Mouse (Mus musculus): ENCODE data around the gene Alox15.
"Not testable (repeated sequence)": the region's sequence is repeated elsewhere in the genome, so short reads cannot be mapped to it uniquely, and the experiment has no call there.

Gene Alox15

GRCm38 (mm10) chr11:70351868-70352267 lies at the start of gene Alox15:
Gene Alox15 (minus strand): TSS chr11:70352031.
- no peak for DNase-seq (ENCODE audit: low read depth)

- DNase-seq (ENCODE audit: low read depth), result no peak
Observed at GRCm38 (mm10) chr11:70389421-70389820, 37.6 kb upstream of the Alox15 start.

GRCm38 (mm10) chr11:70387436-70387835 lies 35.6 kb upstream of the Alox15 start:
- DNase-seq (ENCODE audit: low read depth), result no peak

GRCm38 (mm10) chr11:70384136-70384535 lies 32.3 kb upstream of the Alox15 start:
- no peak for DNase-seq (ENCODE audit: low read depth)

- DNase-seq (ENCODE audit: low read depth), result no peak
Observed at GRCm38 (mm10) chr11:70381330-70381729, 29.5 kb upstream of the Alox15 start.

GRCm38 (mm10) chr11:70380478-70381005 lies 28.7 kb upstream of the Alox15 start:
- DNase-seq (ENCODE audit: low read depth), result no peak

GRCm38 (mm10) chr11:70376054-70376453 lies 24.2 kb upstream of the Alox15 start:
- no peak for DNase-seq (ENCODE audit: low read depth)

- DNase-seq (ENCODE audit: low read depth), result no peak
Observed at GRCm38 (mm10) chr11:70374302-70374701, 22.5 kb upstream of the Alox15 start.

- DNase-seq (ENCODE audit: low read depth), result no peak
Observed at GRCm38 (mm10) chr11:70372849-70373557, 21.2 kb upstream of the Alox15 start.

GRCm38 (mm10) chr11:70372396-70372795 lies 20.6 kb upstream of the Alox15 start:
- DNase-seq (ENCODE audit: low read depth), result no peak

- DNase-seq (ENCODE audit: low read depth), result not testable (repeated sequence)
Observed at GRCm38 (mm10) chr11:70368626-70369025, 16.8 kb upstream of the Alox15 start.

GRCm38 (mm10) chr11:70367701-70368100 lies 15.9 kb upstream of the Alox15 start:
- not testable (repeated sequence) for DNase-seq (ENCODE audit: low read depth)

GRCm38 (mm10) chr11:70348630-70349029 lies 3.2 kb downstream of the Alox15 start:
- DNase-seq (ENCODE audit: low read depth), result no peak

GRCm38 (mm10) chr11:70347861-70348260 lies 4.0 kb downstream of the Alox15 start:
- DNase-seq (ENCODE audit: low read depth), result no peak

- DNase-seq (ENCODE audit: low read depth), result no peak
Observed at GRCm38 (mm10) chr11:70345546-70345945, 6.3 kb downstream of the Alox15 start.

- DNase-seq (ENCODE audit: low read depth), result no peak
Observed at GRCm38 (mm10) chr11:70345061-70345460, 6.8 kb downstream of the Alox15 start.

- no peak for DNase-seq (ENCODE audit: low read depth)
Observed at GRCm38 (mm10) chr11:70339481-70339880, 12.3 kb downstream of the Alox15 start.

- peak; percentile 33 for DNase-seq (ENCODE audit: low read depth)
Observed at GRCm38 (mm10) chr11:70334477-70334876, 17.4 kb downstream of the Alox15 start.

GRCm38 (mm10) chr11:70324726-70325125 lies 27.1 kb downstream of the Alox15 start:
- no peak for DNase-seq (ENCODE audit: low read depth)

GRCm38 (mm10) chr11:70322528-70322927 lies 29.3 kb downstream of the Alox15 start, which contains the start of gene Alox12e:
Gene Alox12e (minus strand): TSS chr11:70322628.
- no peak for DNase-seq (ENCODE audit: low read depth)

- no peak for DNase-seq (ENCODE audit: low read depth)
Observed at GRCm38 (mm10) chr11:70321664-70322063, 30.2 kb downstream of the Alox15 start.

- DNase-seq (ENCODE audit: low read depth), result no peak
Observed at GRCm38 (mm10) chr11:70319614-70320013, 32.2 kb downstream of the Alox15 start.

GRCm38 (mm10) chr11:70313833-70314232 lies 38.0 kb downstream of the Alox15 start:
- no peak for DNase-seq (ENCODE audit: low read depth)

- DNase-seq (ENCODE audit: low read depth), result no peak
Observed at GRCm38 (mm10) chr11:70309341-70309740, 42.5 kb downstream of the Alox15 start.

All from fibroblast of lung, adult 2 months (primary cell).